Mouse (Mus musculus): Measurements from ENCODE around the gene Pate2. TPM values are rescaled to one million over a fixed set of nuclear protein-coding genes. Genes with fewer than 3 reads are reported as not detected.

The Pate2 gene
- polyA plus RNA-seq, 1 experiment from 2014 or later = 0.36 TPM

GRCm38 (mm10) chr9:35529141-35529540 lies 40.9 kb upstream of the Pate2 start:
- no peak for TF ChIP-seq CTCF (IDR thresholded peaks at IDR 0.05; ENCODE audit: low read depth)
- no peak for DNase-seq (ENCODE audit: low spot score)

DNA sequence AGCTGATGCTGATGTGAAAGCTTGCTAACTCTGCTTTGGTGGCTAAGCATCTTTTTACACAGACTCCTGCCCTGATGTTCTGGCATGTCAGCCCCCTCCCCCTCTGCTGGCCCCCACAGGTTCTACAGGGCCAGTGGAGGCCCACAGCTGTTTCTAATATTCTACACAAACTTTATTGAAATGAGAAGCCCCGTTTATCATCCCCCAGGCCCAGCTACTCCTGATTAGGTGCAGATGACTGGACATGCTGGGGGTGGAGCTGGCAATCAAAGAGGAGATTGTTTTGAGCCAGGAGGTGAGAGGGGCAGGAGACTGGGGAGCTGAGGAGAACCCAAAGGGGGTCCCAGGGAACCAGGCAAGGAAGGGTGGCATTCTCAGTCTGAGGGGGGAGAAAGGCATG lies 40.3 kb upstream of the Pate2 start:
- Histone ChIP-seq H3K4me2 (ENCODE audit: low read length) (no peak overlapping the region), H3K36me3 (ENCODE audit: insufficient read depth, low read length) (no peaks in the 10 kb centered on the region), H3K4me1 (replicated peaks; ENCODE audit: insufficient read depth, low read length) (no peaks in the 10 kb centered on the region), H3K27me3 (ENCODE audit: insufficient read depth, low read length) (no peaks in the 10 kb centered on the region), H3K4me3 (replicated peaks; ENCODE audit: low read depth, low read length) (no peak overlapping the region), H3K9me3 (replicated peaks; ENCODE audit: low read length) (no peaks in the 10 kb centered on the region), H3K27ac (no peak overlapping the region), H3K9ac (ENCODE audit: low read depth, low read length) (no peak overlapping the region)
- 18% methylated on average over 1 of the region's 1 CpGs for WGBS
- no peak for DNase-seq (ENCODE audit: low spot score)
- ATAC-seq (replicated peaks; ENCODE audit: low FRiP score, low read depth) = no peak
- TF ChIP-seq CTCF (IDR thresholded peaks at IDR 0.05; ENCODE audit: low read depth) = no peak

More at GRCm38 (mm10) chr9:35529141-35529540, 40.9 kb upstream of the Pate2 start:
- Histone ChIP-seq H3K9ac (ENCODE audit: low read depth, low read length) (no peak overlapping the region), H3K4me1 (replicated peaks; ENCODE audit: insufficient read depth, low read length) (no peaks in the 10 kb centered on the region), H3K27me3 (ENCODE audit: insufficient read depth, low read length) (no peaks in the 10 kb centered on the region), H3K9me3 (replicated peaks; ENCODE audit: low read length) (no peaks in the 10 kb centered on the region), H3K4me3 (replicated peaks; ENCODE audit: low read depth, low read length) (no peak overlapping the region), H3K36me3 (ENCODE audit: insufficient read depth, low read length) (no peaks in the 10 kb centered on the region), H3K4me2 (ENCODE audit: low read length) (no peak overlapping the region), H3K27ac (no peak overlapping the region)
- ATAC-seq (replicated peaks; ENCODE audit: low FRiP score, low read depth) = no peak
- WGBS = 57% methylated on average over 3 of the region's 3 CpGs

DNA sequence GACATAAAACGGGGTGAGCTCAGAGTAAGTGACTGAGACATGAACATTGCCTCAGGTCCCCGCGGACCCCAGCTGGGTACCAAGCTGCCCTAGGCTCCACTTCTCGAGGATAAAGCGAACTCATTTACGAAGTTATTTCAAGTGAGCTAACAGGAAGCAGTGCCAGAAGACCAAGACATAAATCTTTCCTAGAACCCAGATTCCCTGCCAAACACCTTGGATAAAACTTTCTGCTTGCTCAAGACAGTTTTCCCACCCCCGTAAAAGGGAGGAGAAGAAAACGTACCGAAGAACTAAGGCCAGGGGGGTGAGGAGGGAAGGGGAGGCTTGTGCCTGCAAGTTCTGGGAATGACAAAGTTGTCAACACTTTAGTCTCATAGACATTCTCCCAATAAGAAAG lies 36.8 kb upstream of the Pate2 start:
- Histone ChIP-seq H3K4me3 (replicated peaks; ENCODE audit: low read depth, low read length) (no peak overlapping the region), H3K9ac (ENCODE audit: low read depth, low read length) (no peak overlapping the region), H3K27me3 (ENCODE audit: insufficient read depth, low read length) (no peaks in the 10 kb centered on the region), H3K4me2 (ENCODE audit: low read length) (no peak overlapping the region), H3K36me3 (ENCODE audit: insufficient read depth, low read length) (no peaks in the 10 kb centered on the region), H3K27ac (no peak overlapping the region), H3K4me1 (replicated peaks; ENCODE audit: insufficient read depth, low read length) (no peaks in the 10 kb centered on the region), H3K9me3 (replicated peaks; ENCODE audit: low read length) (no peaks in the 10 kb centered on the region)
- peak; percentile 28 for DNase-seq (ENCODE audit: low spot score)
- WGBS = 31% methylated on average over 9 of the region's 9 CpGs
- ATAC-seq (replicated peaks; ENCODE audit: low FRiP score, low read depth) = no peak
- TF ChIP-seq CTCF (IDR thresholded peaks at IDR 0.05; ENCODE audit: low read depth) = no peak

- no peaks in the 10 kb centered on the region for H3K9me3 ChIP-seq (replicated peaks; ENCODE audit: low read length)
- DNase-seq (ENCODE audit: low spot score) (peak; percentile 89), ATAC-seq (replicated peaks; ENCODE audit: low FRiP score, low read depth) (peak; percentile 68)
- no peak overlapping the region for H3K4me2 ChIP-seq (ENCODE audit: low read length)
- H3K4me3 ChIP-seq (replicated peaks; ENCODE audit: low read depth, low read length) = no peak overlapping the region
- H3K4me1 ChIP-seq (replicated peaks; ENCODE audit: insufficient read depth, low read length) = 0 out of 2 replicates have a peak, but pooled peaks cover 3% of the 10 kb centered on the region
- no peaks in the 10 kb centered on the region for H3K27me3 ChIP-seq (ENCODE audit: insufficient read depth, low read length)
- no peak overlapping the region for H3K9ac ChIP-seq (ENCODE audit: low read depth, low read length)
- no peak overlapping the region for H3K27ac ChIP-seq
- H3K36me3 ChIP-seq (ENCODE audit: insufficient read depth, low read length) = no peaks in the 10 kb centered on the region
- WGBS = 6% methylated on average over 2 of the region's 2 CpGs
- peak; percentile 95 for TF ChIP-seq CTCF (IDR thresholded peaks at IDR 0.05; ENCODE audit: low read depth)
Measured at GRCm38 (mm10) chr9:35535110-35535509, 35.0 kb upstream of the Pate2 start.

- Histone ChIP-seq H3K27me3 (ENCODE audit: insufficient read depth, low read length) (no peaks in the 10 kb centered on the region), H3K9me3 (replicated peaks; ENCODE audit: low read length) (no peaks in the 10 kb centered on the region), H3K4me3 (replicated peaks; ENCODE audit: low read depth, low read length) (no peak overlapping the region), H3K4me1 (replicated peaks; ENCODE audit: insufficient read depth, low read length) (0 out of 2 replicates have a peak, but pooled peaks cover 3% of the 10 kb centered on the region), H3K36me3 (ENCODE audit: insufficient read depth, low read length) (no peaks in the 10 kb centered on the region), H3K4me2 (ENCODE audit: low read length) (no peak overlapping the region), H3K27ac (no peak overlapping the region), H3K9ac (ENCODE audit: low read depth, low read length) (no peak overlapping the region)
- ATAC-seq (replicated peaks; ENCODE audit: low FRiP score, low read depth) (no peak), DNase-seq (ENCODE audit: low spot score) (no peak)
- WGBS = 78% methylated on average over 4 of the region's 4 CpGs
- TF ChIP-seq CTCF (IDR thresholded peaks at IDR 0.05; ENCODE audit: low read depth) = no peak
Measured at GRCm38 (mm10) chr9:35535876-35536275, 34.2 kb upstream of the Pate2 start.

- no peak overlapping the region for H3K27ac ChIP-seq
- no peaks in the 10 kb centered on the region for H3K9me3 ChIP-seq (replicated peaks; ENCODE audit: low read length)
- no peaks in the 10 kb centered on the region for H3K36me3 ChIP-seq (ENCODE audit: insufficient read depth, low read length)
- DNase-seq (ENCODE audit: low spot score) = no peak
- H3K27me3 ChIP-seq (ENCODE audit: insufficient read depth, low read length) = no peaks in the 10 kb centered on the region
- ATAC-seq (replicated peaks; ENCODE audit: low FRiP score, low read depth) = no peak
- no peak overlapping the region for H3K9ac ChIP-seq (ENCODE audit: low read depth, low read length)
- TF ChIP-seq CTCF (IDR thresholded peaks at IDR 0.05; ENCODE audit: low read depth) = no peak
- 62% methylated on average over 13 of the region's 13 CpGs for WGBS
- H3K4me2 ChIP-seq (ENCODE audit: low read length) = no peak overlapping the region
- 0 out of 2 replicates have a peak, but pooled peaks cover 3% of the 10 kb centered on the region for H3K4me1 ChIP-seq (replicated peaks; ENCODE audit: insufficient read depth, low read length)
- H3K4me3 ChIP-seq (replicated peaks; ENCODE audit: low read depth, low read length) = no peak overlapping the region
Measured at GRCm38 (mm10) chr9:35539001-35539750, 30.9 kb upstream of the Pate2 start.
